8 mouse cellular contexts compared by ENCODE assay signal in genomic region chr11:120623961-120624679, GRCm38 (mm10). TPM values are rescaled to one million over a fixed set of nuclear protein-coding genes. Genes with fewer than 3 reads are reported as not detected.
A peak's percentile ranks its signal among the peaks of the same experiment; 100 is the strongest.
DNase-seq lines count a peak whose midpoint lies in the region; ATAC-seq lines count a peak whose summit lies in the region.

No protein-coding gene starts in this region.

- peak overlapping the region; percentile 100 for H3K4me2 ChIP-seq in heart, embryonic 16.5 days (ENCODE audit: low read depth, low read length)

- 14% methylated on average over 30 of the region's 30 CpGs for WGBS in embryonic facial prominence, embryonic 10.5 days
- WGBS in heart, embryonic 16.5 days: 13% methylated on average over 30 of the region's 30 CpGs

- no peaks in the 10 kb centered on the region for H3K27me3 ChIP-seq in embryonic facial prominence, embryonic 10.5 days (replicated peaks; ENCODE audit: low read depth, poor library complexity, severe bottlenecking)
- H3K27me3 ChIP-seq in heart, embryonic 16.5 days (ENCODE audit: control insufficient read depth, insufficient read depth, low read length): no peaks in the 10 kb centered on the region

- peaks cover 21% of the 10 kb centered on the region for H3K4me1 ChIP-seq in embryonic facial prominence, embryonic 10.5 days
- peaks cover 13% of the 10 kb centered on the region for H3K4me1 ChIP-seq in heart, embryonic 16.5 days (ENCODE audit: control insufficient read depth, insufficient read depth, low read length)

- H3K4me3 ChIP-seq in embryonic facial prominence, embryonic 10.5 days: peak overlapping the region; percentile 97
- peak overlapping the region; percentile 99 for H3K4me3 ChIP-seq in heart, embryonic 16.5 days (ENCODE audit: low read length)

- peak; percentile 76 for ATAC-seq in heart, embryonic 16.5 days (replicated peaks; ENCODE audit: extremely low read depth, insufficient read depth, low FRiP score)

- peak overlapping the region; percentile 75 for H3K27ac ChIP-seq in embryonic facial prominence, embryonic 10.5 days (replicated peaks)
- H3K27ac ChIP-seq in heart, embryonic 16.5 days (ENCODE audit: low read length): peak overlapping the region; percentile 76

- no peaks in the 10 kb centered on the region for H3K9me3 ChIP-seq in embryonic facial prominence, embryonic 10.5 days
- no peaks in the 10 kb centered on the region for H3K9me3 ChIP-seq in heart, embryonic 16.5 days (replicated peaks; ENCODE audit: control insufficient read depth, low read length)

- peak; percentile 81 for DNase-seq in CD4-positive helper T cell, adult 2 months (ENCODE audit: low read depth, low spot score)
- DNase-seq in Muller cell, postnatal 12 days (ENCODE audit: inconsistent ontology term): peak; percentile 71
- DNase-seq in embryonic facial prominence, embryonic 10.5 days (ENCODE audit: low spot score): peak; percentile 73
- peak; percentile 86 for DNase-seq in kidney, postnatal 25 days
- DNase-seq in lung, postnatal 10 days: peak; percentile 80
- DNase-seq in retina, postnatal 1 day: peak; percentile 56
- peak; percentile 77 for DNase-seq in yolk sac, embryonic 10.5 days (ENCODE audit: low spot score)

- H3K9ac ChIP-seq in heart, embryonic 16.5 days (ENCODE audit: low read length): peak overlapping the region; percentile 83

- H3K36me3 ChIP-seq in embryonic facial prominence, embryonic 10.5 days (replicated peaks): peaks cover 77% of the 10 kb centered on the region
- H3K36me3 ChIP-seq in heart, embryonic 16.5 days (ENCODE audit: control insufficient read depth, insufficient read depth): peaks cover 20% of the 10 kb centered on the region

RNA-seq across cellular contexts. Expression of gene Sirt7, which starts 0.9 kb away (rescaled TPM):
- polyA plus RNA-seq in embryonic facial prominence, embryonic 10.5 days (2016; fragmentation: Nextera tagmentation; extraction: Ambion mirVana): 27.7 and 29.5 TPM in 2 replicates
- 21.1 and 28.1 TPM in 2 replicates for polyA plus RNA-seq in heart, embryonic 16.5 days (2015; fragmentation: Nextera tagmentation; extraction: Ambion mirVana)

RNA-seq across cellular contexts. Expression of gene Pcyt2, which starts 6.4 kb away (rescaled TPM):
- 142 and 145 TPM in 2 replicates for polyA plus RNA-seq in embryonic facial prominence, embryonic 10.5 days (2016; fragmentation: Nextera tagmentation; extraction: Ambion mirVana)
- 109 and 117 TPM in 2 replicates for polyA plus RNA-seq in heart, embryonic 16.5 days (2015; fragmentation: Nextera tagmentation; extraction: Ambion mirVana)

RNA-seq across cellular contexts. Expression of gene Mafg, which starts 9.3 kb away (rescaled TPM):
- 24.2 and 25.1 TPM in 2 replicates for polyA plus RNA-seq in embryonic facial prominence, embryonic 10.5 days (2016; fragmentation: Nextera tagmentation; extraction: Ambion mirVana)
- 14.7 and 19.1 TPM in 2 replicates for polyA plus RNA-seq in heart, embryonic 16.5 days (2015; fragmentation: Nextera tagmentation; extraction: Ambion mirVana)

RNA-seq across cellular contexts. Expression of gene Npb, which starts 15.8 kb away (rescaled TPM):
- not detected in 2 replicates for polyA plus RNA-seq in embryonic facial prominence, embryonic 10.5 days (2016; fragmentation: Nextera tagmentation; extraction: Ambion mirVana)
- polyA plus RNA-seq in heart, embryonic 16.5 days (2015; fragmentation: Nextera tagmentation; extraction: Ambion mirVana): 13.6 and 15.5 TPM in 2 replicates

RNA-seq across cellular contexts. Expression of gene Pycr1, which starts 19.4 kb away (rescaled TPM):
- polyA plus RNA-seq in embryonic facial prominence, embryonic 10.5 days (2016; fragmentation: Nextera tagmentation; extraction: Ambion mirVana): 32.7 and 33.7 TPM in 2 replicates
- 15.2 and 18.5 TPM in 2 replicates for polyA plus RNA-seq in heart, embryonic 16.5 days (2015; fragmentation: Nextera tagmentation; extraction: Ambion mirVana)

Comparison
In these comparisons a context has a peak if more than half of its experiments do, and no peak if none do; other contexts are left out.
1. Peak in every context shown above with its lines: DNase-seq, ATAC-seq, H3K4me3 ChIP-seq and H3K27ac ChIP-seq.